Mouse (Mus musculus) CH12.LX (cell line): ENCODE results near the gene 2900026A02Rik.

Source experiments
- CTCF ChIP-seq, 2 experiments: IDR thresholded peaks in 1 of 2; conservative IDR thresholded peaks in 1 of 2; 2 replicates each; pipeline ENCODE4 v1.5.1; 2011 to 2012; ENCODE audit warnings: low read depth in 2 of 2, low read length in 2 of 2, improper control_type of control experiment in 1 of 2, inconsistent platforms in 1 of 2, mild to moderate bottlenecking in 1 of 2, moderate library complexity in 1 of 2
- E2F4 ChIP-seq: IDR thresholded peaks from 2 replicates; pipeline ENCODE4 v1.6.1; 2011; ENCODE audit warnings: low read depth, low read length, improper control_type of control experiment; ENCODE audit not compliant: insufficient replicate concordance
- EP300 ChIP-seq: IDR thresholded peaks from 2 replicates; pipeline ENCODE4 v1.6.1; 2011; ENCODE audit warnings: low read length, improper control_type of control experiment
- GABPA ChIP-seq: IDR thresholded peaks from 2 replicates; pipeline ENCODE4 v1.6.1; 2012; ENCODE audit warnings: low read depth, low read length, improper control_type of control experiment, inconsistent platforms; ENCODE audit not compliant: insufficient replicate concordance
- HCFC1 ChIP-seq: IDR thresholded peaks from 2 replicates; pipeline ENCODE4 v1.6.1; 2012; ENCODE audit warnings: low read depth, mild to moderate bottlenecking, inconsistent platforms, low read length, improper control_type of control experiment
- MYC ChIP-seq: IDR thresholded peaks from 2 replicates; pipeline ENCODE4 v1.6.1; 2011; ENCODE audit warnings: low read depth, mild to moderate bottlenecking, improper control_type of control experiment, low read length
- NRF1 ChIP-seq: IDR thresholded peaks from 2 replicates; pipeline ENCODE4 v1.6.1; 2014; ENCODE audit warnings: low read depth, mild to moderate bottlenecking, inconsistent platforms, low read length, improper control_type of control experiment, moderate library complexity
- POLR2A ChIP-seq: IDR thresholded peaks from 2 replicates; pipeline ENCODE4 v1.6.1; 2011; ENCODE audit warnings: low read depth, mild to moderate bottlenecking, improper control_type of control experiment, low read length
- TCF12 ChIP-seq: IDR thresholded peaks from 2 replicates; pipeline ENCODE4 v1.6.1; 2014; ENCODE audit warnings: low read depth, mild to moderate bottlenecking, inconsistent platforms, low read length, improper control_type of control experiment
- USF2 ChIP-seq: conservative IDR thresholded peaks from 2 replicates; pipeline ENCODE4 v1.6.1; 2011; ENCODE audit warnings: low read depth, low read length, improper control_type of control experiment
- ZMIZ1 ChIP-seq: IDR thresholded peaks from 2 replicates; pipeline ENCODE4 v1.6.1; 2012; ENCODE audit warnings: low read depth, mild to moderate bottlenecking, inconsistent platforms, low read length, improper control_type of control experiment
- ZNF384 ChIP-seq: IDR thresholded peaks from 2 replicates; pipeline ENCODE4 v1.6.1; 2012; ENCODE audit warnings: low read depth, low read length, improper control_type of control experiment, inconsistent platforms

DNA sequence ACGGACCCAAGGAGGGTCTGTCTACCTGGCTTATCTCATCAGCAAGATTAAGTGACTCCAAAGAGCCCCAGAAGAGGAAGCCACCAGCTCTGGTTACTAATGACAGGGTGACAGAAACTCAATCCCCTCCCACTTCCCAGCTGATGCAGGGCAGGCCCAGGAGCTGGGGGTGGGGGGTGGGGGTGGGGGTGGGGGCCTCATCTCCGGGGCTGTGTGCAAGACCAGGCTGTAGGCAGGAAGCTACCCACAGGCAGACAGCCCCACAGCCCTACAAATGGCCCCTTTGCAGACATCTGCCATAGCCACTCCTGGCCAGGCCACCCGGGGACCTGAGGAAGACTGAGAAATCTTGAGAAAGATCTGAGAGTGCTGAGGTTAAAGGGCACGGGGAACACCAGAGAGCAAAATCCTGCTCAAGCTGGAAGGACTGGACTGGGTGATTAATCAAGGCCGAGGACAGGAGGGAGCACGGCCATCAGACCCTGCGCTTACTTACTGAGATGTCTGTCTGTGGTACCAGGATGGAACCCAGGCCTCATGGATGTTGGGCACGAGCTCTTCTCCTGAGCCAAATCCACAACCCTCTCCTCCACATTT, 62.2 kb downstream of the 2900026A02Rik start:
- TF ChIP-seq E2F4 (no peak), GABPA (no peak), EP300 (no peak), POLR2A (no peak), HCFC1 (no peak), ZNF384 (no peak), MYC (no peak), USF2 (no peak), NRF1 (no peak), TCF12 (no peak), CTCF (conservative IDR thresholded peaks at IDR 0.05 in 1 of 2, IDR thresholded peaks at IDR 0.05 in 1 of 2; ENCODE audit: low read depth in 2 of 2, low read length in 2 of 2) (no peak), ZMIZ1 (no peak)
